Mouse (Mus musculus): Measurements from ENCODE around the gene Rtn3. TPM values are rescaled to one million over a fixed set of nuclear protein-coding genes. Genes with fewer than 3 reads are reported as not detected.
A peak's percentile ranks its signal among the peaks of the same experiment; 100 is the strongest.
"Not testable (repeated sequence)": the region's sequence is repeated elsewhere in the genome, so short reads cannot be mapped to it uniquely, and the experiment has no call there.

Rtn3 gene
- polyA plus RNA-seq, 1 experiment from 2014 or later: 464 TPM

DNA sequence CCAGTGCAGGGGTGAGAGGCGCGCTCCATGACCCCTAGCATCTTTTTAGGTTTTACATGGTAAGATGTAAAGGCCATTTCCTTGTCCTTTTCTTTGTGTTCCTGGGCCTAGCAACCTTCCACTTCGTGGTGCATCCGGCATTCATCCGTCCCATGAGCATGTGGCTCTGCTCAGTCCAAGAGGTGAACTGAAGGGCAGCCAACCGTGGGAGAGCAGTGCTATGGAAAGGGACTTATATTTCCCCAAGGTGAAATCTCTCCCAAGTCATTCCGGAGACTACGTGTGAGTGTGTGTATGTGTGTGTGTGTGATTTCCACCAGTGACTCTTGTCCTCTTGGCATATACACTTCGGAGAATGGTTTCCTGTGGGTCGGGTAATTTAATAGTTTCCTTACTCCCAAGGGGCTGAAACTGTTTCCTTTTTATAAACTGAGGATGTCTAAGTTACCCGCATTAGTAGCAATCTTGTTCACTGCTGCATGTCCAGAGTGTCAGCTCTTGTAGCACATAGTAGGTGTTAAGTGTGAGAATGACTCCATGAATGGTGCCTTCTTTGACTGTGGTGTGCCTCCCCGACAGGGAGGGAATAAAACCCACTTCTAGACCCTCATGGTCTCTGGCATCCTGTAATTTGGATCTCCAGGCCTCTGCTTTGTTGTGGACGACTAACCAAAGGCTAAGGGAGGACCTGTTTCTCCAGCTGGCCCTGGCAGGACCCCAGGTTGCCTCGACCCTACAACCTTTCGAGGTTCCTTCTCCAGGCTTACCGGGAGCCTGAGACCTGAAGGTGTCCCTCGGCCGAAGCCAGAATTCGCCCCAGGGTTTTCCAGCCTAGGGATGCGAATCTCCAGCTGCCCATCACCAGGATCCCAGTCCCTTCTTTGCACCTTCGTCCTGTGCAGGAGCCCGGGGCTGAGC is 66.9 kb downstream of the Rtn3 start:
- Histone ChIP-seq H3K9ac (ENCODE audit: low read length) (peak overlapping the region; percentile 99), H3K4me3 (ENCODE audit: low read depth, low read length) (peak overlapping the region; percentile 83), H3K27ac (ENCODE audit: low read depth, low read length) (peak overlapping the region; percentile 99), H3K27me3 (replicated peaks; ENCODE audit: control insufficient read depth, insufficient read depth, low read length) (no peaks in the 10 kb centered on the region), H3K9me3 (replicated peaks; ENCODE audit: control insufficient read depth, low read length) (no peaks in the 10 kb centered on the region), H3K4me1 (ENCODE audit: control insufficient read depth, insufficient read depth, low read length) (peaks cover 29% of the 10 kb centered on the region), H3K4me2 (ENCODE audit: low read length) (peak overlapping the region; percentile 93), H3K36me3 (ENCODE audit: control insufficient read depth, insufficient read depth, low read length) (peaks cover 12% of the 10 kb centered on the region)
- ATAC-seq (no peak), DNase-seq (ENCODE audit: low spot score) (no peak)
- 37% methylated on average over 22 of the region's 22 CpGs for WGBS

DNA sequence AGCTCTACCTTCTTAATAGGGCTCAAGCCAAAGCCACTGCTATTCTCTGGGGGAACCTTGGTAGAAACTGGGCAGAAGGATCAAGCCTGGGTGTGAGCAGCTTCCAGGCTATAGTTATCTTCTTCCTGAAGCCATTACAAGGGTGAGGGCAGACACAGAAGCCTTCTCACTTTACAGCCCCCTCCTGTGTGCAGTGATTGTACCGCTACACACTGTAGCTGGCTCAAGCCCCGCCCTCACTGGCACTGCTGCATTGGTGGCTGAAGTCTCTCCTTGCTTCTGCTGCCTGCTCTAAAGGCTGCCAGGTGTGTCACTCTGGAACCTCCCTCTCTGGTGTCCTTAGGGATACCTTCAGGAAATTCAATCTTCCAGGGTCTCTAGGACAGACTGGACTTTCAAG is 70.7 kb downstream of the Rtn3 start:
- ATAC-seq (no peak), DNase-seq (ENCODE audit: low spot score) (no peak)
- no peak overlapping the region for H3K27ac ChIP-seq (ENCODE audit: low read depth, low read length)
- no peak overlapping the region for H3K9ac ChIP-seq (ENCODE audit: low read length)
- peaks cover 7% of the 10 kb centered on the region for H3K4me1 ChIP-seq (ENCODE audit: control insufficient read depth, insufficient read depth, low read length)
- no peak overlapping the region for H3K4me3 ChIP-seq (ENCODE audit: low read depth, low read length)
- 47% methylated on average over 2 of the region's 2 CpGs for WGBS
- no peaks in the 10 kb centered on the region for H3K36me3 ChIP-seq (ENCODE audit: control insufficient read depth, insufficient read depth, low read length)
- H3K9me3 ChIP-seq (replicated peaks; ENCODE audit: control insufficient read depth, low read length): no peaks in the 10 kb centered on the region
- H3K4me2 ChIP-seq (ENCODE audit: low read length): no peak overlapping the region
- no peaks in the 10 kb centered on the region for H3K27me3 ChIP-seq (replicated peaks; ENCODE audit: control insufficient read depth, insufficient read depth, low read length)

DNA sequence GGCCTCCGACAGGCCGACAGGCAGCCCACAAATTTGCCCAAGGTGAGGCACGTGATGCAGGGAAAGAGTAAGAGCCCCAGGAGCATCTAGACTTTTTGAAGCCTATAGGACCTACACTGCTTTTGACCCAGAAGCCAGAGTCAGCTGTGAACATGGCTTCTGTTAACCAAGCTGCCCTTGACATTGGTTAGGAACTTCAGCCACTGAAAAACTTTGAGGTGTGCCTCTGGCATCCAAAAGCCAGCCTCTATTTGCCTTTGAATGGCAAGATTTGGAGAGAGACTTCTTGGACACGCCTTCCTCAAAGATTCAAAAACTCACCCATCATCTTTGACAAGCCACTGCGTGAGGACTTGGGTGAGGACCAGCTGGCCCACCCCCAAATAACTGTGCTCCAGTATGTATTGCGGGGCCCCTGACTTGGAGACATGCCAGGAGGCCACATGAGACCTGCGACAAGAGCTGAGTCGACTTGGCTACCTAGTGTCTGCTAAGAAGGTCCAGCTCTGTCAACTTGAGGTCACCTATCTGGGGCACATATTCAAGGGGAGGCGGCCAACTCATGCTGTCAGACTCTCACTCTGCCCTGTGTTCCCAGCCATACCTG is 78.4 kb downstream of the Rtn3 start:
- no peaks in the 10 kb centered on the region for H3K4me1 ChIP-seq (ENCODE audit: control insufficient read depth, insufficient read depth, low read length)
- H3K4me2 ChIP-seq (ENCODE audit: low read length): no peak overlapping the region
- no peak overlapping the region for H3K27ac ChIP-seq (ENCODE audit: low read depth, low read length)
- WGBS: 67% methylated on average over 9 of the region's 9 CpGs
- H3K4me3 ChIP-seq (ENCODE audit: low read depth, low read length): no peak overlapping the region
- ATAC-seq (no peak), DNase-seq (ENCODE audit: low spot score) (peak; percentile 44)
- H3K36me3 ChIP-seq (ENCODE audit: control insufficient read depth, insufficient read depth, low read length): no peaks in the 10 kb centered on the region
- no peaks in the 10 kb centered on the region for H3K27me3 ChIP-seq (replicated peaks; ENCODE audit: control insufficient read depth, insufficient read depth, low read length)
- no peaks in the 10 kb centered on the region for H3K9me3 ChIP-seq (replicated peaks; ENCODE audit: control insufficient read depth, low read length)
- H3K9ac ChIP-seq (ENCODE audit: low read length): no peak overlapping the region

DNA sequence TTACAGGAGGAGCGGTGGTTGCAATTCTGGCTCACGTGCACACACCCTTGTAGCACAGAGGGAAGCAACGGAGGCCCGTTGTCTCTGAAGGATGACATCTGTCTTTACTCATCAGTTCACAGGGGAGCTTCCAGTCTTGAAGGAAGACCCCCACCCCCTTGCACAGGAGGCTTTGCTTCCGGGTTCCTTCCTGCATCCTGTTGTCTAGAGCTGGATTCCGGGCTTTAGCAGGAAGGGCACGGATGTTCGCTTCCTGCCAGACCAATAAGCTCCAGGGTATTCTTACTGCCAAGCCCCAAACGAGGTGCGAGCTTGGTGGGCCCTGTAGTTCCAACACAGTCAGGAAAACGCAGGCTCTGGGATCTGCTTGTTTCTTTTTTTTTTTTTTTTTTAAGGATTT is 82.4 kb downstream of the Rtn3 start:
- Histone ChIP-seq H3K4me3 (ENCODE audit: low read depth, low read length) (no peak overlapping the region), H3K27ac (ENCODE audit: low read depth, low read length) (no peak overlapping the region), H3K4me1 (ENCODE audit: control insufficient read depth, insufficient read depth, low read length) (no peaks in the 10 kb centered on the region), H3K9me3 (replicated peaks; ENCODE audit: control insufficient read depth, low read length) (no peaks in the 10 kb centered on the region), H3K4me2 (ENCODE audit: low read length) (no peak overlapping the region), H3K27me3 (replicated peaks; ENCODE audit: control insufficient read depth, insufficient read depth, low read length) (no peaks in the 10 kb centered on the region), H3K36me3 (ENCODE audit: control insufficient read depth, insufficient read depth, low read length) (no peaks in the 10 kb centered on the region), H3K9ac (ENCODE audit: low read length) (no peak overlapping the region)
- DNase-seq (ENCODE audit: low spot score) (no peak), ATAC-seq (no peak)
- 79% methylated on average over 11 of the region's 11 CpGs for WGBS

DNA sequence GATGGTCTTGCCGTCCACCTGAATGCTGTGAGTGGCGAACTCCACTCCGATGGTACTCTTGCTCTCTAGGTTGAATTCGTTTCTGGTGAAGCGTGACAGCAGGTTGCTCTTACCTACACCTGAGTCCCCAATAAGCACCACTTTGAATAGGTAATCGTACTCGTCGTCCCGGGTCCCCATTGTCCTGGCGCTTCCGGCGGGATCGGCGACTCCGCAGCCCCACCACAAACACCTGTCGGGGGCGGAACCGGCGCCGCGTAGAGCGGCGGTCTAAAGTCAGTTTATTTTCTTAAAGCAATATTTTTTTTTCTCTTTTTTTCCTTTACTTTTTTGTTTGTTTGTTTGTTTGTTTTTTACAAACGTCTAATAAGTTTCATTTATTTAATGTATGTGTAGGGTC is 84.2 kb downstream of the Rtn3 start:
- not testable (repeated sequence) for H3K27me3 ChIP-seq (replicated peaks; ENCODE audit: control insufficient read depth, insufficient read depth, low read length); H3K9ac ChIP-seq (ENCODE audit: low read length); H3K9me3 ChIP-seq (replicated peaks; ENCODE audit: control insufficient read depth, low read length); ATAC-seq; H3K27ac ChIP-seq (ENCODE audit: low read depth, low read length); H3K4me3 ChIP-seq (ENCODE audit: low read depth, low read length); H3K4me1 ChIP-seq (ENCODE audit: control insufficient read depth, insufficient read depth, low read length); DNase-seq (ENCODE audit: low spot score); H3K4me2 ChIP-seq (ENCODE audit: low read length); H3K36me3 ChIP-seq (ENCODE audit: control insufficient read depth, insufficient read depth, low read length)
- 39% methylated on average over 24 of the region's 24 CpGs for WGBS

DNA sequence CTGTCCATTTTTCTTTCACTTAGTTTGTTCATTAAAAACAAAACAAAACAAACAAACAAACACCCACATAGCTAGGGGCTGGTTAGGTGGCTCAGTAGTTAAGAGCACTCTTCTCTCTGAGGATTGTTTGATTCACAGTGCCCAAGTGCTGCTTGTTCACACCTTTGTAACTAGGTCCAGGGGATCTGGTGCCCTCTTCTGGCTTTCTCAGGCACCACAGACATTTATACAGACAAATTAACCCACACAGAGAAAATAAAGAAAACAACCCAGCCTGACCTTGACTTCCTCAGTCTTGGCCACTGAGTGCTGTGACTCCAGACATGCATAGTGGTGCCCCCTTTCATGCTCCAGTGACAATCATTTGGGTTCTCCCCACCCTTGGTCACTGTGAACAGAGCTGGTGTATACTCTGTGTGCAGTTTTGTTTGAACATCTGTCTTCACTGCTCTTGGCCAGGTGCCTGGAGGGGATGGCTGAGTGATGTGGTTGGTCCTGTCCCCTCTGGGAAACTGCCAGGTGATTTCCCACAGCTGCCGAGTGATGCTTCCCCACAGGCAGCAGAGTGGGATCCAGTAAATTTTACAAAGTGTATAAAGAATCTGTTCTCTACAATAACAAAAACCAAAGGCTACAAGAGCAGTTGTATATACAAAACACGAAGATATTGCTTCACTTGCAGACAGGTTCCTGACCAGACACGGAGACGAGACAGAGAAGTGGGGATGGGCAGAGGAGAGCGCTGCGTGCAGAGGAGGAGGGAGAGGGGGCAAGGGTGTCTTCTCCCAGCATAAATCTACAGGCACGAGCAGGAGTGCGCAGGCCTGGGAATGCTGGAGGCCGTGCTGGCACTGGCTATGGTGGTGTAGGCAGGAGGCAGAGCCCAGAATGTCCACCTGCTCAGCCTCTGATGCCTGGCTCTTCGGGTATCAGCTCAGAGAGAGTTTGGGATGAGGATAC is 85.9 kb downstream of the Rtn3 start:
- ATAC-seq; H3K27ac ChIP-seq (ENCODE audit: low read depth, low read length); H3K4me2 ChIP-seq (ENCODE audit: low read length); H3K27me3 ChIP-seq (replicated peaks; ENCODE audit: control insufficient read depth, insufficient read depth, low read length); H3K9ac ChIP-seq (ENCODE audit: low read length); H3K36me3 ChIP-seq (ENCODE audit: control insufficient read depth, insufficient read depth, low read length); H3K9me3 ChIP-seq (replicated peaks; ENCODE audit: control insufficient read depth, low read length); H3K4me3 ChIP-seq (ENCODE audit: low read depth, low read length); H3K4me1 ChIP-seq (ENCODE audit: control insufficient read depth, insufficient read depth, low read length): not testable (repeated sequence)
- 81% methylated on average over 7 of the region's 10 CpGs for whole genome bisulfite sequencing
- DNase-seq (ENCODE audit: low spot score): peak; percentile 13

DNA sequence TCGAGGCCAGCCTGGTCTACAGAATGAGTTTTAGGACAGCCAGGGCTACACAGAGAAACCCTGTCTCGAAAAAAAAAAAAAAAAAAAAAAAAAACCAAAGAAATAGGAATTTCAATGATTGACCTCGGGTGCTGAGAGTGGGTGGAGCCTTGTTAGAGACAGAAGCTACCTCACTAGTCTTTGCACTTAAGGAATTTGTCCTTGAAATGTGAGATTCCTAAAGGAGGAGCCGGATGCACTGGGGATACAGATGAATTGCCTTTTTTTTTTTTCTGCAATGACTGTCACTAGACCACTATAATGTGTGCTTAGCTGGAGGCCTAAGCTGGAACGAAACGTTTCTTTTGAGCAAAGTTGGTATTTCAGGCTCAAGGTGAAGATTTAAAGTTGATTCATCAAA is 94.6 kb downstream of the Rtn3 start:
- no peak overlapping the region for H3K9ac ChIP-seq (ENCODE audit: low read length)
- no peak overlapping the region for H3K4me2 ChIP-seq (ENCODE audit: low read length)
- DNase-seq (ENCODE audit: low spot score): no peak
- H3K27ac ChIP-seq (ENCODE audit: low read depth, low read length): no peak overlapping the region
- H3K9me3 ChIP-seq (replicated peaks; ENCODE audit: control insufficient read depth, low read length): peaks cover 7% of the 10 kb centered on the region
- no peak for ATAC-seq
- peaks cover 10% of the 10 kb centered on the region for H3K4me1 ChIP-seq (ENCODE audit: control insufficient read depth, insufficient read depth, low read length)
- no peak overlapping the region for H3K4me3 ChIP-seq (ENCODE audit: low read depth, low read length)
- 90% methylated on average over 6 of the region's 6 CpGs for WGBS
- no peaks in the 10 kb centered on the region for H3K27me3 ChIP-seq (replicated peaks; ENCODE audit: control insufficient read depth, insufficient read depth, low read length)
- H3K36me3 ChIP-seq (ENCODE audit: control insufficient read depth, insufficient read depth, low read length): no peaks in the 10 kb centered on the region

DNA sequence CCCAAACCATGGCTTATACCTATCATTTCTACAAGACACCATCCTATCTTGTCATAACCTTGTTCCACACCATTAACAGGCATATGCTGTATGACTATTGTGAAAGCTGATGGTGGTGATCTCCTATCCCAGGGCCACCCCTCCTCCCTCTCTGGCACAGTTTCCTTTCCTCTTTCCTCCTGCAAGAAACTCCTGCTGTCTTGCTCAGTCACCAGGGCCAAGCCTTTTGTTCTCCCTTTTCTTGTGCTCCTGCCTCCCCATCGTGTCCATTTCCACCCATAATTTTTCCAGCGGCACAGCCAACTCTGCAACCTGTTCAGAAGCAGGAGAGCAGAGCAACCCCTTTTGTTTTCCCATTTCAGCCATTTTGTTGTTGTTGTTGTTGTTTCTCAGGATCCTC is 97.0 kb downstream of the Rtn3 start:
- H3K36me3 ChIP-seq (ENCODE audit: control insufficient read depth, insufficient read depth, low read length): no peaks in the 10 kb centered on the region
- H3K9me3 ChIP-seq (replicated peaks; ENCODE audit: control insufficient read depth, low read length): peaks cover 5% of the 10 kb centered on the region
- 26% methylated on average over 2 of the region's 2 CpGs for WGBS
- H3K4me3 ChIP-seq (ENCODE audit: low read depth, low read length): no peak overlapping the region
- no peak overlapping the region for H3K27ac ChIP-seq (ENCODE audit: low read depth, low read length)
- peaks cover 19% of the 10 kb centered on the region for H3K4me1 ChIP-seq (ENCODE audit: control insufficient read depth, insufficient read depth, low read length)
- no peak for ATAC-seq
- no peak overlapping the region for H3K9ac ChIP-seq (ENCODE audit: low read length)
- no peak overlapping the region for H3K4me2 ChIP-seq (ENCODE audit: low read length)
- DNase-seq (ENCODE audit: low spot score): peak; percentile 11
- H3K27me3 ChIP-seq (replicated peaks; ENCODE audit: control insufficient read depth, insufficient read depth, low read length): no peaks in the 10 kb centered on the region

Measured in forebrain, embryonic 14.5 days (tissue).